Mouse (Mus musculus): ENCODE results near the gene Esrra.

DNA sequence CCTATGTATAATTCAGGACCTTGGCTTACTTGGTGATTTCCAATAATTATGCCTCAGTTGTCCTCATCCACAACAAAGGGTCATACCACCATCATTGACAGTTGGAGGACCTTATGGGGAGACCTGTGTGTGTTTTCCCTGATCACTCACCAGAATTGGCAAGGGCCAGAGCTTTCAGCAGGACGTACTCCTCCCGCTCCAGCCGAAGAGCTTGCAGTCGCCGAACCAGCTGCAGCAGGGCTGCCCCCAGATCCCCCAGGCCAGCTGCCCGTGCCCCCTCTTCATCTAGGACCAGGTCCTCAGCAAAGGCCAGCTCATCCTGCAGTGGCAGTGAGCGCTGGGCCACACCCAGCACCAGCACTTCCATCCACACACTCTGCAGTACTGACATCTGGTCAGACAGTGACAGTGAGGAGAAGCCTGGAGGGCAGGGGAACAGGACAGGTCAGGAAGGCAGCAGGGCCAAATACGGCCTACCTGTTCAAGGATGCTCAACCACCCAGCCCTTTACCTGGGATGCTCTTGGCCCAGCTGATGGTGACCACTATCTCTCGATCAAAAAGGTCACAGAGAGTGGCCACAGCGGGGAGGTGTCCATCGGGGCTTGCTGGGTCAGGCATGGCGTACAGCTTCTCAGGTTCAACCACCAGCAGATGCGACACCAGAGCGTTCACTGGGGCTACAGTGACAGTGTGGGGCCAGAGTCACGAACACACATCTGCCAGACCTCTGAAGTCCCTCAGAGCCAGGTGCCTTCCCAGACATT lies 9.2 kb downstream of the Esrra start:
- TF ChIP-seq CTCF (IDR thresholded peaks at IDR 0.05; ENCODE audit: insufficient read depth, low read depth, low read length) (no peak), POLR2A (IDR thresholded peaks at IDR 0.05; ENCODE audit: insufficient read depth, low read depth, low read length) (no peak)

Data from olfactory bulb, adult 2 months (tissue).